Mouse (Mus musculus): ENCODE data around the gene Lca5l. TPM values are rescaled to one million over a fixed set of nuclear protein-coding genes. Genes with fewer than 3 reads are reported as not detected.
"Not testable (repeated sequence)": the region's sequence is repeated elsewhere in the genome, so short reads cannot be mapped to it uniquely, and the experiment has no call there.

Gene Lca5l
- polyA plus RNA-seq, 1 experiment from 2014 or later = 2.0 TPM

DNA sequence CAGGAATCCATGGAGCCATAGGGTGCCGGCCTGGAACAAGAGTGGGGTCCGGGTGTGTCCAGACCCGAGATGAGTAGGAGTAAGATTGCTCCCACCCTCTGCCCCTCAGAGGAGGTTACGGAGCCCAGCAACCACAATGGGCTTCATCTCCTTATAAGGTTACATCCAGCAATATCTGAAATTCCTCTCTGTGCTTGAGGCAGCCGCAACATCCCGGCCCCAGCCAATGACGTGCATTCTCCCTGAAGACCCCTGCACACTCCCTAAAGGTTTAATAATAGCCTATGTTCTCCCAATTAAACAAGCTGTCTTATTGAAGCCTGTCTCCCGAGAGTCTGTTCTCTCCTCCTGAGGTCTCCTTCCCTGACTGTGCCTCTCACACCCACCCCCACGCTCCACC is 42.8 kb downstream of the Lca5l start:
- Histone ChIP-seq H3K27me3 (no peaks in the 10 kb centered on the region), H3K27ac (peak overlapping the region; percentile 34), H3K36me3 (peaks cover 13% of the 10 kb centered on the region), H3K4me3 (no peak overlapping the region), H3K4me2 (no peak overlapping the region), H3K9ac (0 out of 2 replicates have a peak overlapping the region, but pooled peaks have one; percentile 8), H3K9me3 (no peaks in the 10 kb centered on the region), H3K4me1 (peaks cover 28% of the 10 kb centered on the region)
- ATAC-seq (ENCODE audit: insufficient number of reproducible peaks, insufficient read depth, low FRiP score, low TSS enrichment, low read depth) = no peak
- WGBS = 59% methylated on average over 9 of the region's 9 CpGs

DNA sequence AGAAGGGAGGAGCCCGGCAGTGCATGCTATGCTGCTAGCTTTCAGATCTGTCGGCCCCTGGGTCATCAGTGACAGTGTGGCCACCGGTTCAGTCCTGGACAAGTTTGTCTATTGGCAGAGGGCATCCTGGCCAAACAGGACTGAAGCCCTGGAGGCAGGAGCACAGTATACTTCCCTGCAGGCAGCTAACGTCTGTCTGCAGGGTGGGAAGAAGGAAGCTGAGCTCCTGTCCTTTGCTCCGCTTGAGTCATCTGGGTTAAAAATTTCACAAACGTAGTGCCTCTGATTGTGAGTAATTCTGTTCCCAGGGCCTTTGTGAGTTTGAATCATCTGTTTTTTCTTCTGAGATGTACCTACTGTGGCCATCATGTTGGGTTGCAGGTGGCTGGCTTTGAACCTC is 43.2 kb downstream of the Lca5l start:
- no peaks in the 10 kb centered on the region for H3K9me3 ChIP-seq
- WGBS = 72% methylated on average over 6 of the region's 6 CpGs
- H3K9ac ChIP-seq = 0 out of 2 replicates have a peak overlapping the region, but pooled peaks have one; percentile 8
- H3K4me2 ChIP-seq = no peak overlapping the region
- peaks cover 9% of the 10 kb centered on the region for H3K36me3 ChIP-seq
- H3K27me3 ChIP-seq = no peaks in the 10 kb centered on the region
- peak overlapping the region; percentile 34 for H3K27ac ChIP-seq
- H3K4me3 ChIP-seq = no peak overlapping the region
- peaks cover 28% of the 10 kb centered on the region for H3K4me1 ChIP-seq
- no peak for ATAC-seq (ENCODE audit: insufficient number of reproducible peaks, insufficient read depth, low FRiP score, low TSS enrichment, low read depth)

DNA sequence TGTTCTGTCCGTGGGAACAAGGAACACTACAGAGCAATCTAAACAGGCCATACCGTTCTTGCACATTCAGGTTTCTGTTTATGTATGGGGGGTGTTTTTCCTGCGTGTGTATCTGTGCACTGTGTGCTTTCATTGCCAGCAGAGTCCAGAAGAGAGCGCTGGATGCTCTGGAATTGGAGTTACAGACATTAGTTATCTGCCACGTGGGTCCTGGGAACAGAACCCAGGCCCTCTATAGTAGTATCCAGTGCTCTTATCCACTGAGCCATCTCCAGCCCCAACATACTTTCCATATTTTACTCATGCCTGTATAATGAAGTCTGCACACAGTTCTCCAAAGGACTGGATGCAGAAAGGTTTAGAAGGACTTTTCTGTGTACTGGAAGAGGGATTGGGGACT is 46.3 kb downstream of the Lca5l start:
- H3K36me3 ChIP-seq = no peaks in the 10 kb centered on the region
- no peak for ATAC-seq (ENCODE audit: insufficient number of reproducible peaks, insufficient read depth, low FRiP score, low TSS enrichment, low read depth)
- H3K27me3 ChIP-seq = no peaks in the 10 kb centered on the region
- H3K9me3 ChIP-seq = peaks cover 4% of the 10 kb centered on the region
- peak overlapping the region; percentile 85 for H3K4me3 ChIP-seq
- 1% methylated on average over 5 of the region's 5 CpGs for WGBS
- H3K4me1 ChIP-seq = peaks cover 28% of the 10 kb centered on the region
- peak overlapping the region; percentile 78 for H3K9ac ChIP-seq
- H3K27ac ChIP-seq = peak overlapping the region; percentile 55
- peak overlapping the region; percentile 80 for H3K4me2 ChIP-seq

DNA sequence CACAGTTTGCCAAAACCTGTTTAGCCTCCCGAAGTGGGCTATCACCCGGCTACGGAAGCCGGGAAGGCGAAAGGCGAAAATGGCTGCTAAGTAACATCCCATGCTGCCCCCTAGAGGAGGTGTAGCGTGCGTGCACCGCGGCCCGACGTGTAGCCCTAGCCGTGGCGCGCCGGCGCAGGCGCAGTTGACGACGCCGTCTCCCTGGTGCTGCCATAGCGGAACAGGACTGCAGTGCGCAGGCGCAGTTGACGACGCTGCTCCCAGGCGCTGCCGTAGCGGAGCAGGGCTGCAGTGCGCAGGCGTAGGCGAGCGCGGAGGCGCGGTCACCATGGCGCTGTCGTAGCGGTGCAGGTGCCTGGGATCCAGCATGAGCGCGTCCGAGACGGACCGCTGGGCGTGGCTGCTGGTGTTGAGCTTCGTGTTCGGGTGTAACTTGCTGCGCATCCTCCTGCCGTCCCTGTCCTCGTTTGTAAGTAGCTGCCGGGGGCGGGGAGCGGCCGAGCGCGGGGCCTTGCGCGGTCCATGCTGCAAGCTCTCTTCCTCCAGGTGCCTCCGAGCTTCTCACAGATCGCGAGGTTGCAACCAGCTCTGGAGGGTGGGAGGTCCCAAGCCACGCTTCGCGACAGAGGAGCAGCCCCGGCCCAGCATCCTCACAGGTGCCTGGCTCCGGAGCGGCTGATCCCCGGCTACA is 46.8 kb downstream of the Lca5l start, which contains the start of gene Wrb:
TSS of gene Wrb (plus strand) at position 298 of the 691 bp plus-strand sequence.
- peak within 1 kb of the TSS; percentile 85 for H3K4me3 ChIP-seq
- H3K36me3 ChIP-seq = no peaks in the 10 kb centered on the region
- peak within 1 kb of the TSS; percentile 78 for H3K9ac ChIP-seq
- H3K9me3 ChIP-seq = peaks cover 4% of the 10 kb centered on the region
- H3K4me2 ChIP-seq = peak within 1 kb of the TSS; percentile 80
- H3K4me1 ChIP-seq = peaks cover 28% of the 10 kb centered on the region
- peak; percentile 95 for ATAC-seq (ENCODE audit: insufficient number of reproducible peaks, insufficient read depth, low FRiP score, low TSS enrichment, low read depth)
- WGBS = under 1% methylated on average over 68 of the region's 68 CpGs
- peak within 1 kb of the TSS; percentile 55 for H3K27ac ChIP-seq
- no peaks in the 10 kb centered on the region for H3K27me3 ChIP-seq

DNA sequence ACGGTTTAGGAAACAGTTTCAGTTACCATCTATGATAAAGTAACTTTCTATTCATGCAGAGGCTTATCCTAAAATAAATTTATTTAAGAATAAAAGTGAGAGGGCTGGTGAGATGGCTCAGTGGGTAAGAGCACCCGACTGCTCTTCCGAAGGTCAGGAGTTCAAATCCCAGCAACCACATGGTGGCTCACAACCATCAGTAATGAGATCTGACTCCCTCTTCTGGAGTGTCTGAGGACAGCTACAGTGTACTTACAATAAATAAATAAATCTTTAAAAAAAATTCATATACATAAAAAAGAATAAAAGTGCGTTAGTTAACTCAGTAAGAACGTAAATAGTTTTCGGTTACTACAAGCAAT is 47.3 kb downstream of the Lca5l start:
- peaks cover 28% of the 10 kb centered on the region for H3K4me1 ChIP-seq
- H3K4me3 ChIP-seq = peak overlapping the region; percentile 85
- H3K27ac ChIP-seq; H3K36me3 ChIP-seq; H3K27me3 ChIP-seq; ATAC-seq (ENCODE audit: insufficient number of reproducible peaks, insufficient read depth, low FRiP score, low TSS enrichment, low read depth); H3K9ac ChIP-seq; H3K9me3 ChIP-seq: not testable (repeated sequence)
- peak overlapping the region; percentile 80 for H3K4me2 ChIP-seq
- 25% methylated on average over 6 of the region's 6 CpGs for WGBS

DNA sequence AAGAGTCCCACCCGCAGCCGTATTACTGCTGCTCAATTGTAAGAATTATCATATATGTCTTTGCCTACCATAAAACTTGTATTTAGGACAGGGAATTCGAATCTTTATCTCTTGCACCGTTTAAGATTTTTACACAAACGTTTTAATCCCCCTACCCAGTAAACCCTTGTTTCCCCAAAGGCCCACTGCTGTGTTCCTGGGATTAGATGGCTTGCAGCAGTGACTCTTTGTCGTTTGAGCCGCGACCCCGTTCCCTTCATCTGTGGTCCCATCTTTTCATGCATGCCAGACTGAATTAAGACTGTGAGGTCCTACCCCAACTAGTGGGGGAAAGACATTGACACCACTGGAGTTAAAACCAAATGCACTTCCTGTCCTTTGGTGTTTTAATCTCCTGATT is 63.6 kb downstream of the Lca5l start:
- peaks cover 33% of the 10 kb centered on the region for H3K36me3 ChIP-seq
- peaks cover 33% of the 10 kb centered on the region for H3K4me1 ChIP-seq
- no peak for ATAC-seq (ENCODE audit: insufficient number of reproducible peaks, insufficient read depth, low FRiP score, low TSS enrichment, low read depth)
- H3K4me3 ChIP-seq = peak overlapping the region; percentile 90
- H3K27ac ChIP-seq = peak overlapping the region; percentile 97
- peak overlapping the region; percentile 98 for H3K9ac ChIP-seq
- WGBS = 2% methylated on average over 9 of the region's 9 CpGs
- H3K9me3 ChIP-seq = no peaks in the 10 kb centered on the region
- peak overlapping the region; percentile 84 for H3K4me2 ChIP-seq
- H3K27me3 ChIP-seq = no peaks in the 10 kb centered on the region

DNA sequence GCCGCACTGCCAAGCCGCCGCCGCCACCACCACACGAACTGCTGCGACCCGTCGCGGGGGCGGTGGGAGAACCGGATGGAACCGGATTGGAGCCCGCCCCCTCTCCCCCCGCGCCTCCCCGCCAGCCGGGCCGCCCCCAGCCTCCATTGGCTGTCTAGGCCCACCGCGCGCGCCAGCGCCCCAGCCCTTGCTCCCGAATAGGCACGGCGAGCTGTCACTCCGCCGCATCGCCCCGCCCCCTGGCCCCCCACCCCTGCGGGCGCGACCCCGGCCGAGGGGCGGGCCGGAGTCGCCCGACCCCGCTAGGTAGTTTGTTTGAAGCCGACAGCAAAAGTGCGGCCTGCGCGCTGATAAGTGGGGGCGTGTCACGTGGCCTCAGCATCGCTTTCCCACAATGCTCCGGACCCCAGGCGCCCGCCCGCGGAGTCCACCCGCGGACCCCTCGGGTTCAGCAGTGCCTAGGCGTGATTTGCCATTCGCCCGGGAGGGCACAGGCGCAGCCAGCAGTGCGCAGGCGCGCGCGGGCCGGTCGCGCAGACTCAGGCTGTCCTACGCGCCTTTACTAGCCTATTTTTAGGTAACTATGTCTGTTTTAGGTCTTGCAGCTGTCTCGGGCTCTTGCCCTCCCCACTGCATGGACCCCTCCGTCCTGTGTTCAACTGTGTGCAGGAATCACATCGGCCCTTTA is 64.3 kb downstream of the Lca5l start, which contains the start of gene Hmgn1:
TSS of gene Hmgn1 (minus strand) at position 73 of the 688 bp plus-strand sequence.
- ATAC-seq (ENCODE audit: insufficient number of reproducible peaks, insufficient read depth, low FRiP score, low TSS enrichment, low read depth) = peak; percentile 98
- Histone ChIP-seq H3K36me3 (peaks cover 39% of the 10 kb centered on the region), H3K9ac (peak within 1 kb of the TSS; percentile 98), H3K9me3 (no peaks in the 10 kb centered on the region), H3K27ac (peak within 1 kb of the TSS; percentile 97), H3K4me1 (peaks cover 33% of the 10 kb centered on the region), H3K27me3 (no peaks in the 10 kb centered on the region), H3K4me2 (peak within 1 kb of the TSS; percentile 84), H3K4me3 (peak within 1 kb of the TSS; percentile 90)
- WGBS = under 1% methylated on average over 47 of the region's 72 CpGs

DNA sequence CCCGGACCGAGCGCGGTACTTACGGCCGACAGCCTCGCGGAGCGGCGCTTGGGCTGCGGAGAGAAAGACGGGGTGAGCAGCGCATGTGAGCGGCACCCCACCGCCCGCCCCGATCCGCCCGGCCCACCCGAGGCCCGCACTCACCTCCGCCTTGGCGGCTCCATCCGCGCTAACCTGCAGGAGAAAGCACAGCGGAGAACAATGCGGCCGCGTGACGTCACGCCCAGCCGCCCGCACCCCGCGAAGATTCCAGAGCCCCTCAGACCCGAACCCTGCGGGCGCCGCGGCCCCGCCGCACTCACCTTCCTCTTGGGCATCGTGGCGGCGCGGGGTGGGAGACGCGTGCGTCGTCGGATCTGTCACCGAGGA is 64.8 kb downstream of the Lca5l start:
- H3K4me2 ChIP-seq = peak overlapping the region; percentile 84
- H3K36me3 ChIP-seq = peaks cover 45% of the 10 kb centered on the region
- H3K9me3 ChIP-seq = no peaks in the 10 kb centered on the region
- peak overlapping the region; percentile 90 for H3K4me3 ChIP-seq
- no peaks in the 10 kb centered on the region for H3K27me3 ChIP-seq
- peak overlapping the region; percentile 98 for H3K9ac ChIP-seq
- ATAC-seq (ENCODE audit: insufficient number of reproducible peaks, insufficient read depth, low FRiP score, low TSS enrichment, low read depth) = peak; percentile 57
- under 1% methylated on average over 52 of the region's 52 CpGs for WGBS
- peaks cover 33% of the 10 kb centered on the region for H3K4me1 ChIP-seq
- peak overlapping the region; percentile 97 for H3K27ac ChIP-seq

DNA sequence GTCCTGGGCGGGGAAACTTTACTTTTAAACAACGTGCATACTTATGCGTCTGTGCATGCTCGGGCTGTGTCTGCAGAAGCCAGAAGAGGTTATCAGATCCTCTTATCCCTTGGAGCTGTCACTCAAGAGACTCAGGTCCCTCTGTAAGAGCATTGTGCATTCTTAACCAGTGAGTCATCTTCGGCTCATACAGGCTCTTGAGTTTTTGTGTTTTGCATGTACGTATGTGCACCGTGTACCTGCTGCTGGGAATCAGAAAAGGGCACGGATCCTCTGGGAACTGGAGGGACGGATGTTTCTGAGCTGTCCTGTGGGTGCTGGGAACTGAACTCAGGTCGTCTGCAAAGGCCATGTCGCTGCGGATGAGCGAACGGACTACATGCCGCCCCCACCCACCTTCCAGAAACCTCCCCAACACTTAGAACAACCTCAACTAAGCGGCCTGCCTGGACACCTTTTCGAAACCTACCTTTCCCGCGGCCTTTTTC is 65.3 kb downstream of the Lca5l start:
- no peaks in the 10 kb centered on the region for H3K9me3 ChIP-seq
- no peaks in the 10 kb centered on the region for H3K27me3 ChIP-seq
- peak overlapping the region; percentile 84 for H3K4me2 ChIP-seq
- H3K27ac ChIP-seq = peak overlapping the region; percentile 97
- WGBS = 3% methylated on average over 19 of the region's 19 CpGs
- peak overlapping the region; percentile 98 for H3K9ac ChIP-seq
- no peak for ATAC-seq (ENCODE audit: insufficient number of reproducible peaks, insufficient read depth, low FRiP score, low TSS enrichment, low read depth)
- H3K4me3 ChIP-seq = peak overlapping the region; percentile 90
- H3K36me3 ChIP-seq = peaks cover 46% of the 10 kb centered on the region
- H3K4me1 ChIP-seq = peaks cover 33% of the 10 kb centered on the region

DNA sequence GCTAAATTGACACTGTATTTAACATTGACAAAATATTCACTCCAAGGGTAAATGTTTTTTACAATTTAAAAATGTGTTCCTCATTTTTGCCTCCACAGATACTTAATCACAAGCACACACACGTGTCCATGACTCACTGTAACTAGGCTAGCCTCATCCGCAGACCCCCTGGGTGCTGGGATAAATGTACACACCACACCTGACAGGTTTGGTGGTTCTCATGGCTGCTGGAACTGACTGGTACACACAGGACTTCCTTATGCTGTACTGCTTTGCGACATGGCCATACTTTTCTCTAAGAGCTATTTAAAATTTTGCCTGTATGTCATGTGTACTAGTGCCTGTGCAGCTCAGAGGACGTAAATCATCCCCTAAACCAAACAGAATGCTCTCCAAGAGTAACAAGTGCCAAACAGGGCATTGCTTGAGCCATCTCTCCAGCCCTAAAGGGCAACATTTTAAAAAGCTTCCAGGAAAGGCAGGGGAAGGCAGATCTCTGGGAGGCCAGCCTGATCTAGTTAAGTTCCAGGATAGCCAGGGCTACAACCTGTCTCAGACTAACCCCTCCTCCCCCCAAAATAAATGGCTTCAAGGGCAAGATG is 71.9 kb downstream of the Lca5l start:
- Histone ChIP-seq H3K27ac (no peak overlapping the region), H3K9ac (no peak overlapping the region), H3K4me3 (no peak overlapping the region), H3K4me2 (no peak overlapping the region), H3K9me3 (no peaks in the 10 kb centered on the region), H3K27me3 (no peaks in the 10 kb centered on the region), H3K36me3 (peaks cover 45% of the 10 kb centered on the region), H3K4me1 (peaks cover 12% of the 10 kb centered on the region)
- no peak for ATAC-seq (ENCODE audit: insufficient number of reproducible peaks, insufficient read depth, low FRiP score, low TSS enrichment, low read depth)
- WGBS = 71% methylated on average over 4 of the region's 4 CpGs

DNA sequence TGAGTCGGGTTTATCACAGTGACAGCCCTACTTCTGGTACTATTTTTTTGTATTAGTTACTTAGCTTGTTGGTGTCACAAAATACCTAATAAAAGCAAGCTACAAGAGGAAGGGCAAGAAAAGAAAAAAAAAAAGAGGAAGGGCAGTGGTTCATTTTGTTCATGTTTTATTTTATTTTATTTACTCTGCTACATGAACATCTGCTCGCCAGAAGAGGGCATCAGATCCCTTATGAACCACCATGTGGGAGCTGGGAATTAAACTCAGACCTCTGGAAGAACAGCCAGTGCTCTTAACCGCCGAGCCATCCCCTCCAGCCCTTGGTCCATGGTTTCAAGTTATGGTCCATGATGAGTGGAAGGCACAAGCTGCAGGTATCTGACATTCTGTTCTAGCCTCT is 77.3 kb downstream of the Lca5l start:
- H3K9ac ChIP-seq = no peak overlapping the region
- H3K4me2 ChIP-seq = no peak overlapping the region
- no peaks in the 10 kb centered on the region for H3K9me3 ChIP-seq
- H3K27ac ChIP-seq = no peak overlapping the region
- peaks cover 3% of the 10 kb centered on the region; the same call in 1 of the 2 replicates for H3K4me1 ChIP-seq
- no peaks in the 10 kb centered on the region for H3K27me3 ChIP-seq
- 45% methylated on average over 4 of the region's 4 CpGs for WGBS
- H3K36me3 ChIP-seq = no peaks in the 10 kb centered on the region; the same call in 1 of the 2 replicates
- no peak overlapping the region for H3K4me3 ChIP-seq
- no peak for ATAC-seq (ENCODE audit: insufficient number of reproducible peaks, insufficient read depth, low FRiP score, low TSS enrichment, low read depth)
